Mouse (Mus musculus): ENCODE data around the gene Kcna7.

DNA sequence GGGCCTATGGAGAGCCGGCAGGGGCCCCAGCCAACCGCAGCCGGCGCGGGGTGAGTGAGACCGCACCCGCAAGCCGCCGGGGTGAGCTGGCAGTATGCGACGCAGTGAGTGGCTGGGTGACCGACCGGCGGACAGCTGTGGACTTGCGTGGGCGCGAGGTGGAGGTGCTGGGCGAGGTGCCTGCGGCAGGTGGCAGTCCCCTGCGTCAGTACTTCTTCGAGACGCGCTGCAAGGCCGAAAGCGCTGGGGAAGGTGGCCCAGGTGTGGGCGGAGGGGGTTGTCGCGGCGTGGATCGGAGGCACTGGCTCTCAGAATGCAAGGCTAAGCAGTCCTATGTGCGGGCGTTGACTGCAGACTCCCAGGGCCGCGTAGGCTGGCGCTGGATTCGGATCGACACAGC is 10.2 kb downstream of the Kcna7 start:
- TF ChIP-seq NRF1 (IDR thresholded peaks at IDR 0.05; ENCODE audit: low read depth, low read length), result no peak
- TF ChIP-seq CTCF (conservative IDR thresholded peaks at IDR 0.05 in 1 of 2, IDR thresholded peaks at IDR 0.05 in 1 of 2; ENCODE audit: low read depth in 2 of 2, low read length in 2 of 2), result no peak
- no peak for TF ChIP-seq MXI1 (IDR thresholded peaks at IDR 0.05; ENCODE audit: low read depth, low read length)
- TF ChIP-seq MAZ (IDR thresholded peaks at IDR 0.05; ENCODE audit: low read depth, low read length), result no peak
- no peak for TF ChIP-seq UBTF (IDR thresholded peaks at IDR 0.05; ENCODE audit: low read depth, low read length)
- no peak for TF ChIP-seq POLR2A (IDR thresholded peaks at IDR 0.05; ENCODE audit: low read depth, low read length)
- TF ChIP-seq EP300 (IDR thresholded peaks at IDR 0.05; ENCODE audit: low read length), result no peak
- no peak for TF ChIP-seq ETS1 (conservative IDR thresholded peaks at IDR 0.05; ENCODE audit: low read depth, low read length)
- no peak for TF ChIP-seq JUND (conservative IDR thresholded peaks at IDR 0.05; ENCODE audit: low read depth, low read length)
